Mouse (Mus musculus): ENCODE data around the gene Ckm. TPM values are rescaled to one million over a fixed set of nuclear protein-coding genes. Genes with fewer than 3 reads are reported as not detected.

The Ckm gene
- total and polyA plus RNA-seq, 2 experiments from 2014 or later, result 4,665 to 5,632 TPM

DNA sequence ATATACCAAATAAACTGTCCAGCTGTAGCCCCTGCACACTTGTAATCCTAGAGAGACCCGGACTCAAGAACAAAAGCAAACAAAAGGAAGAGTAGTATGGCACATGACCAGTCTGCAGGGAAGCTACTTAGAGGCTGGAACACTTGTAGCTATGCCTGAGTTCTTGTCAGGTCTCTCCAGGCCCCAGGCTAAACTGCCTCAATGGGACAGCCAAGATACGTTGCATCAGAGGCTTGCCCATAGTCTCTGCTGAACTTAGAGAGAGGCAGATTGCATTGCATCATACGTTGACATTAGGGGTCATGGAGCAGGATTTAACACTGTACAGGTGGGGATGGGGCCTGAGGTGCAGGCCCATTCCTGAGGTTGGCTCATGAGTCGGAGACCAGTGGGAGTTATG, 28.6 kb upstream of the Ckm start:
- Histone ChIP-seq H3K27ac (ENCODE audit: low read depth) (no peak overlapping the region), H3K4me2 (ENCODE audit: low read depth, low read length) (no peak overlapping the region), H3K36me3 (replicated peaks; ENCODE audit: control insufficient read depth, insufficient read depth, low read length) (peaks cover 43% of the 10 kb centered on the region), H3K9ac (replicated peaks; ENCODE audit: low read depth, low read length) (no peak overlapping the region), H3K4me3 (ENCODE audit: low read depth, low read length) (no peak overlapping the region), H3K27me3 (ENCODE audit: control insufficient read depth, insufficient read depth, low read length) (no peaks in the 10 kb centered on the region), H3K4me1 (ENCODE audit: control insufficient read depth, insufficient read depth) (no peaks in the 10 kb centered on the region), H3K9me3 (replicated peaks; ENCODE audit: control insufficient read depth, low read length) (no peaks in the 10 kb centered on the region)
- TF ChIP-seq EP300 (IDR thresholded peaks at IDR 0.05; ENCODE audit: low read depth) (no peak), CTCF (IDR thresholded peaks at IDR 0.05; ENCODE audit: low read depth) (no peak)
- ATAC-seq (ENCODE audit: insufficient read depth, low read depth), result no peak
- DNase-seq (ENCODE audit: low spot score), result no peak
- WGBS, result 84% methylated on average over 4 of the region's 4 CpGs

- DNase-seq (ENCODE audit: low spot score) (peak; percentile 9), ATAC-seq (ENCODE audit: insufficient read depth, low read depth) (no peak)
- 28% methylated on average over 8 of the region's 8 CpGs for WGBS
- Histone ChIP-seq H3K27me3 (ENCODE audit: control insufficient read depth, insufficient read depth, low read length) (no peaks in the 10 kb centered on the region), H3K4me1 (ENCODE audit: control insufficient read depth, insufficient read depth) (peaks cover 4% of the 10 kb centered on the region; the same call in 1 of the 2 replicates), H3K4me2 (ENCODE audit: low read depth, low read length) (no peak overlapping the region), H3K36me3 (replicated peaks; ENCODE audit: control insufficient read depth, insufficient read depth, low read length) (peaks cover 29% of the 10 kb centered on the region), H3K9me3 (replicated peaks; ENCODE audit: control insufficient read depth, low read length) (no peaks in the 10 kb centered on the region), H3K9ac (replicated peaks; ENCODE audit: low read depth, low read length) (no peak overlapping the region), H3K4me3 (ENCODE audit: low read depth, low read length) (no peak overlapping the region), H3K27ac (ENCODE audit: low read depth) (peak overlapping the region; percentile 26)
- no peak for TF ChIP-seq EP300 (IDR thresholded peaks at IDR 0.05; ENCODE audit: low read depth)
Measured at GRCm38 (mm10) chr7:19378049-19378448, 26.5 kb upstream of the Ckm start.

- ATAC-seq (ENCODE audit: insufficient read depth, low read depth), result peak; percentile 95
- Histone ChIP-seq H3K4me2 (ENCODE audit: low read depth, low read length) (peak within 1 kb of the TSS; percentile 85), H3K4me3 (ENCODE audit: low read depth, low read length) (peak within 1 kb of the TSS; percentile 91), H3K27me3 (ENCODE audit: control insufficient read depth, insufficient read depth, low read length) (no peaks in the 10 kb centered on the region), H3K9ac (replicated peaks; ENCODE audit: low read depth, low read length) (peak within 1 kb of the TSS; percentile 73), H3K4me1 (ENCODE audit: control insufficient read depth, insufficient read depth) (peaks cover 6% of the 10 kb centered on the region; the same call in 1 of the 2 replicates), H3K9me3 (replicated peaks; ENCODE audit: control insufficient read depth, low read length) (no peaks in the 10 kb centered on the region), H3K27ac (ENCODE audit: low read depth) (no peak within 1 kb of the TSS), H3K36me3 (replicated peaks; ENCODE audit: control insufficient read depth, insufficient read depth, low read length) (peaks cover 32% of the 10 kb centered on the region)
- WGBS, result 6% methylated on average over 47 of the region's 48 CpGs
- TF ChIP-seq CTCF (IDR thresholded peaks at IDR 0.05; ENCODE audit: low read depth), result no peak
- TF ChIP-seq EP300 (IDR thresholded peaks at IDR 0.05; ENCODE audit: low read depth), result no peak
- DNase-seq (ENCODE audit: low spot score), result peak; percentile 97
Measured at GRCm38 (mm10) chr7:19381377-19382165, 23.0 kb upstream of the Ckm start, which contains the start of gene Ercc2. Gene Ercc2, plus strand, starts transcription at chr7:19382010.

DNA sequence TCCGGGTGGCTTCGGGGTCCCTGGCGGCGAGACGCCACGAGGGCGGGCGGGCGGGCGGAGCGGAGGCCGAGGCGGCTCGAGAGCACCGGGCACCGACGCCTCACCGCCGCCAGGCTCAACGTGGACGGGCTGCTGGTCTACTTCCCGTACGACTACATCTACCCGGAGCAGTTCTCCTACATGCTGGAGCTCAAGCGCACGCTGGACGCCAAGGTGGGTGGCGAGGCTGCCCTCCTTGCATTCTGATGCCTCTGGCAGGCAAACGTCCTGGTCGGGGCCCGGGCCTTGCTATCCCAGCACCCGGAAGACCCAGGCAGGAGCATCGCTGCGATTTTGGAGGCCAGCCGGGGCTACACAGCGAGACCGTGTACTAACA, 22.4 kb upstream of the Ckm start:
- peak overlapping the region; percentile 91 for H3K4me3 ChIP-seq (ENCODE audit: low read depth, low read length)
- peaks cover 37% of the 10 kb centered on the region for H3K36me3 ChIP-seq (replicated peaks; ENCODE audit: control insufficient read depth, insufficient read depth, low read length)
- DNase-seq (ENCODE audit: low spot score) (no peak), ATAC-seq (ENCODE audit: insufficient read depth, low read depth) (peak; percentile 53)
- no peaks in the 10 kb centered on the region for H3K9me3 ChIP-seq (replicated peaks; ENCODE audit: control insufficient read depth, low read length)
- TF ChIP-seq EP300 (IDR thresholded peaks at IDR 0.05; ENCODE audit: low read depth) (no peak), CTCF (IDR thresholded peaks at IDR 0.05; ENCODE audit: low read depth) (no peak)
- H3K27me3 ChIP-seq (ENCODE audit: control insufficient read depth, insufficient read depth, low read length), result no peaks in the 10 kb centered on the region
- peak overlapping the region; percentile 73 for H3K9ac ChIP-seq (replicated peaks; ENCODE audit: low read depth, low read length)
- no peak overlapping the region for H3K27ac ChIP-seq (ENCODE audit: low read depth)
- peak overlapping the region; percentile 85 for H3K4me2 ChIP-seq (ENCODE audit: low read depth, low read length)
- H3K4me1 ChIP-seq (ENCODE audit: control insufficient read depth, insufficient read depth), result peaks cover 6% of the 10 kb centered on the region; the same call in 1 of the 2 replicates
- 1% methylated on average over 26 of the region's 37 CpGs for WGBS

DNA sequence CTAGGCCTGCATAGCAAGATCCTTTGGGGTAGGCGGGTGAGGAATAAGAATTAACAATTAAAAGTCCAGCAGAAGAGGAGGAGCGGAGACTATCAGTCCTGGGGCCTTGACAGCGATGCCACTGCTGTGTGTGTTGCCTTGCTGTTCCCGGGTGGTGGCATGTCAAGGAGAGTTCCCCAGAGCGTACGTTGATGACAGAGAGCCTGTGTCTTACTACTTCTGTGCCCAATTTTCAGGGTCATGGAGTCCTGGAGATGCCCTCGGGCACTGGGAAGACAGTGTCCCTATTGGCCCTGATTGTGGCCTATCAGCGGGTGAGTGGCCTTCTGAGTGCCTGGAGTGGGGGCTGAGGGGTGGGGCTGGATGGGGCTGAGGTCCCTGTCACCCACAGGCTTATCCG, 20.9 kb upstream of the Ckm start:
- Histone ChIP-seq H3K27ac (ENCODE audit: low read depth) (no peak overlapping the region), H3K27me3 (ENCODE audit: control insufficient read depth, insufficient read depth, low read length) (no peaks in the 10 kb centered on the region), H3K4me1 (ENCODE audit: control insufficient read depth, insufficient read depth) (peaks cover 6% of the 10 kb centered on the region; the same call in 1 of the 2 replicates), H3K4me2 (ENCODE audit: low read depth, low read length) (no peak overlapping the region), H3K4me3 (ENCODE audit: low read depth, low read length) (no peak overlapping the region), H3K36me3 (replicated peaks; ENCODE audit: control insufficient read depth, insufficient read depth, low read length) (peaks cover 50% of the 10 kb centered on the region), H3K9ac (replicated peaks; ENCODE audit: low read depth, low read length) (no peak overlapping the region), H3K9me3 (replicated peaks; ENCODE audit: control insufficient read depth, low read length) (no peaks in the 10 kb centered on the region)
- no peak for ATAC-seq (ENCODE audit: insufficient read depth, low read depth)
- DNase-seq (ENCODE audit: low spot score), result no peak
- 86% methylated on average over 9 of the region's 9 CpGs for WGBS
- no peak for TF ChIP-seq EP300 (IDR thresholded peaks at IDR 0.05; ENCODE audit: low read depth)
- TF ChIP-seq CTCF (IDR thresholded peaks at IDR 0.05; ENCODE audit: low read depth), result no peak

Measured in heart, postnatal 0 days (tissue).